Mouse (Mus musculus) kidney, adult 2 months (tissue): Measurements from ENCODE around the gene Cyp2d9. TPM values are rescaled to one million over a fixed set of nuclear protein-coding genes. Genes with fewer than 3 reads are reported as not detected.

Source experiments
- DNase-seq: peaks from one replicate; pipeline ENCODE4 v3.0.0; 2021
- H3K27ac ChIP-seq: fragments of 200-500 bp; 2 replicates; pipeline ENCODE4 v1.5.1; 2012; ENCODE audit warnings: low read depth, low read length, control low read depth, inconsistent platforms; ENCODE audit not compliant: insufficient read depth
- H3K27me3 ChIP-seq: fragments of 200-500 bp; replicated peaks from 2 replicates; pipeline ENCODE4 v1.6.1; 2012; ENCODE audit warnings: mild to moderate bottlenecking, moderate library complexity, low read length, inconsistent platforms; ENCODE audit not compliant: control insufficient read depth, insufficient read depth
- H3K36me3 ChIP-seq: fragments of 200-500 bp; 2 replicates; pipeline ENCODE4 v1.6.1; 2012; ENCODE audit warnings: mild to moderate bottlenecking, moderate library complexity, low read length, inconsistent platforms; ENCODE audit not compliant: control insufficient read depth, insufficient read depth
- H3K4me1 ChIP-seq: fragments of 200-500 bp; 2 replicates; pipeline ENCODE4 v1.6.1; 2011; ENCODE audit warnings: low read length; ENCODE audit not compliant: control insufficient read depth, insufficient read depth
- H3K4me3 ChIP-seq: fragments of 200-500 bp; 2 replicates; pipeline ENCODE4 v1.5.1; 2011; ENCODE audit warnings: mild to moderate bottlenecking, low read depth, low read length, control low read depth; ENCODE audit not compliant: insufficient read depth
- CTCF ChIP-seq: fragments of 200-500 bp; conservative IDR thresholded peaks from 2 replicates; pipeline ENCODE4 v1.5.1; 2011; ENCODE audit warnings: low read depth, mild to moderate bottlenecking, control low read depth, low read length, moderate library complexity, mixed read lengths; ENCODE audit not compliant: insufficient read depth, insufficient read length
- POLR2A ChIP-seq: fragments of 200-500 bp; IDR thresholded peaks from one replicate; pipeline ENCODE4 v1.6.1; 2011; ENCODE audit warnings: low read depth, low read length, control low read depth
- WGBS: fragments of 180-500 bp; shearing (Covaris S2); methylation state at CpG from one replicate; pipeline ENCODE4 v1.1.7; 2018; 5-methylcytosine and 5-hydroxymethylcytosine counted together
- polyA plus RNA-seq: library from polyadenylated mRNA; depleted of rRNA; stranded (reverse); fragments of >200 nt; gene quantifications from 2 replicates; pipeline ENCODE4 v1.2.3, GENCODE M21; 2012

The Cyp2d9 gene
- polyA plus RNA-seq, 1 experiment = 29.6 TPM

DNA sequence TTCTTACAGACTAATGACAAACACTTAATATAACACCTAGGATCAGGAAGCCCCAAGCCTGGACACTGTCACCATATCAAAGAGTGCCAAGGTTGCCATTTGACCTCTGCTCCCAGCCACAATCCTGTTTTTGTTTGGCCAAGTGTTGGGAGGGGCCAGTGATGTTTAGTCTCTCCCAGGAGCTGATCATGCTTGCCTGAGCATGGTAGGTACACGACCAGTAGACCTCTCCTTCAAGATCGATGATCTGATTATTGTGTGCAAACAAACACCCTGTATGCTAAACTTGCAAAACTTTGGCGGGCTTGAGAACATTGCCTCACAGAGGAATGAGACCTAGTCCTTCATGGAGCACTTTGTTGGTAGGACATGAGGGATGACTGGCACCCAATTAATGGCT is 9.8 kb upstream of the Cyp2d9 start:
- H3K27me3 ChIP-seq = no peaks in the 10 kb centered on the region
- no peaks in the 10 kb centered on the region for H3K36me3 ChIP-seq
- no peak overlapping the region for H3K27ac ChIP-seq
- no peaks in the 10 kb centered on the region for H3K4me1 ChIP-seq
- DNase-seq = no peak
- WGBS = 66% methylated on average over 3 of the region's 3 CpGs
- TF ChIP-seq CTCF (no peak), POLR2A (no peak)
- H3K4me3 ChIP-seq = no peak overlapping the region

DNA sequence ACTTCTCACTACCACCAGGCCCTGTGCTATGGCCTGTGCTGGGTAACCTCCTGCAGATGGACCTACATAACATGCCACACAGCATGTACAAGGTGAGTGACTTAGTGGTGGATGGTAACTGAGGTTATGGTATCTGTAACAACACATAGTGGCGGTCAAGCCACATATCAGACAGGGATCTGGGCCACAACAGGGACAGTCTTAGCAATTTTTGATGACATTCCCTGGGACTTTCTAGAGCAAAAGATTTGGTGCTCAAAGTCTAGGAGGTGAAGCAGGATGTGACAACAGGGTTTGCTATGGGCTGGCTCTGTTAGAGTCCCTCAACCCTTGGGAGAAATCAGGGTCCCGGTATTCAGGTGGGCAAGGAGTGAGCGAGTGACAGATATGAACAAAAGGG is 384 bp downstream of the Cyp2d9 start:
- Histone ChIP-seq H3K36me3 (no peaks in the 10 kb centered on the region), H3K4me1 (no peaks in the 10 kb centered on the region), H3K4me3 (no peak overlapping the region), H3K27ac (no peak overlapping the region), H3K27me3 (no peaks in the 10 kb centered on the region)
- no peak for DNase-seq
- 96% methylated on average over 3 of the region's 3 CpGs for WGBS
- TF ChIP-seq POLR2A (no peak), CTCF (no peak)

DNA sequence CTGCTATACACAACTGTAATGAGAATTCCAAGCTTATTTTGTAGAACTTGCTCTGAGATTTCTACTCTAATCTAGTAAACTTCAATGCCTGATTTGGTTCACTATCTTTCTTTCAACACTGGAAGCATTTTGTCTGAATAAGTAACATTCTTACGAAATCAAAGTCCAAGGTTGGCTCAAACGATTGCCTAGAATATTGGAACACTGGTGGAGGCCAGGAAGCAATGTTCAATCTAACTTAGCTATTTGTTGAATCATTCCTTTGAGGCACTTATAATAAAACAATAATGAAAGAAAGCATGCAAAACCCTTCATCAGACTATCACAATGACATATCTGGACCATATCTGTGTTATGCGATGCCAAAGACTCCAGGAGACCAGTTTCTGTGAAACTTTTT is 1.3 kb downstream of the Cyp2d9 start:
- H3K27me3 ChIP-seq = no peaks in the 10 kb centered on the region
- 67% methylated on average over 3 of the region's 3 CpGs for WGBS
- no peak for TF ChIP-seq POLR2A
- TF ChIP-seq CTCF = no peak
- no peak overlapping the region for H3K4me3 ChIP-seq
- H3K4me1 ChIP-seq = no peaks in the 10 kb centered on the region
- DNase-seq = no peak
- no peaks in the 10 kb centered on the region for H3K36me3 ChIP-seq
- no peak overlapping the region for H3K27ac ChIP-seq

DNA sequence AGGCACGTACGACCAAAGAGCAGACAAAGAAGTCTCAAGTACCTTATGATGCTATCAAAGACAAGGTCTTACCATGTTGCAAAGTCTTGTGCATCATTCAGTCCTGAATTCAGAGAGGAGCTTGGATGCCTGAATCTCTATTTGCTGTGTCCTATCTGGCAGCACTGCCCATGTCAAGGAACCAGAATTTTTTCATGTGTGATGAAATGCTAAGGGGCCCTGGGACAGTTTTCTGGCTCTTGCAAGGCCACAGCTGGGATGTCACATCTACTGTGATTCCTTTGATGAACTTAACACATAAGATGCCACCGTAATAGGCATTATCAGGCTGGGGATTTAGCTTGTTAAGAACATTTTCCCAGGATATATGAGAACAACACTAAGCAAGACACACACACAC is 1.8 kb downstream of the Cyp2d9 start:
- H3K36me3 ChIP-seq = no peaks in the 10 kb centered on the region
- H3K27ac ChIP-seq = no peak overlapping the region
- DNase-seq = no peak
- no peak overlapping the region for H3K4me3 ChIP-seq
- H3K4me1 ChIP-seq = no peaks in the 10 kb centered on the region
- WGBS = 68% methylated on average over 3 of the region's 3 CpGs
- H3K27me3 ChIP-seq = no peaks in the 10 kb centered on the region
- no peak for TF ChIP-seq CTCF
- no peak for TF ChIP-seq POLR2A

DNA sequence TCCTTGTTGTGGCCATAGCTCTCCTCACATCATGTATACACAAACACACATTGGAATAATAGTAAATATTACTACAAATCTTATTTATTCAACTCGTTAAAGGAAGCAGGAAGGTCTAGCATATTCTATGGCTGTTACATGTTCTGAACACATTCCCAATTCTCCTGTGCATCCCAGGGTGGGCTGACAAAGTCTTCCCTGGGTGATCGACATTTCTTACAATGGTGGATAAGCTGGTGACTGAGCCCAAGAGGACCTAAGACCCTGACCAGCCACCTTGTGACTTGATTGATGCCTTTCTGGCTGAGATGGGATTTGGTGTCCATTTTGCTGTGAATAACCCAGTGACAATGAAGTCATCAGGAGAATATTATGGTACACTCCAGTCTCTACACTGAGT is 2.4 kb downstream of the Cyp2d9 start:
- no peak for DNase-seq
- no peaks in the 10 kb centered on the region for H3K36me3 ChIP-seq
- WGBS = 90% methylated on average over 2 of the region's 2 CpGs
- H3K27ac ChIP-seq = no peak overlapping the region
- TF ChIP-seq CTCF (no peak), POLR2A (no peak)
- H3K27me3 ChIP-seq = no peaks in the 10 kb centered on the region
- no peaks in the 10 kb centered on the region for H3K4me1 ChIP-seq
- H3K4me3 ChIP-seq = no peak overlapping the region

DNA sequence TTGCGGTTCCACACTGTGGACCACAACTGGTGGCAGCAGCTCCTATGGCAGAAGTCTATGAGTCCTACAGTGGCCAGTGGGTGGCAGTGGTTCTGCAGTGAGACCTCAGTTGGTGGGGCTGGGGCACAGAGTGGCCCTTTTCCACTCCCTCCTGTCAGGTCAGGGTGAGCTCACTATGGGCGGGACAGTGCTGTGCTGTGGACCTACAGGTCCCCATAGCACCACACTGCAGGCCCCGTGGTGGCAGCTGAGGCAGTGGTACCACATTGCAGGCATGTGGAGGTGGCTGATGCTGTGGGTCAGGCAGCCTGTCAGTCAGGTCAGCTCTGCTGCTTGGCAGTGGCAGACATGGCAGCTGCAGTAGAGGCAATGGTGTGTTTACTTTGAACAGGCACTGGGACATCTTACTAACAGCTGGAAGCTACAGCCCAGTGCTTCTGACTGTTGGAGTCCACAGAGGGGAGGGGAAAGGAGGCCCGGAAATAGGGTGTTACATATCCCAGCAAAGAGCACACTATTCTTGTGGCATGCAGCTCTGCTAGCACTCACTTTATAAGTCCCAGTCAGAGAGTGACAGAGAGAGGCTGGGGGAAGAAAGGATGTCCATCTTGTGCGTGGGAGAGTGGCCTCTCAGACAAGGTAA is 4.9 kb downstream of the Cyp2d9 start:
- peak; percentile 63 for TF ChIP-seq CTCF
- TF ChIP-seq POLR2A = no peak
- WGBS = 56% methylated on average over 5 of the region's 5 CpGs
- peak; percentile 42 for DNase-seq
- Histone ChIP-seq H3K27me3 (no peaks in the 10 kb centered on the region), H3K36me3 (no peaks in the 10 kb centered on the region), H3K27ac (no peak overlapping the region), H3K4me1 (no peaks in the 10 kb centered on the region), H3K4me3 (no peak overlapping the region)

DNA sequence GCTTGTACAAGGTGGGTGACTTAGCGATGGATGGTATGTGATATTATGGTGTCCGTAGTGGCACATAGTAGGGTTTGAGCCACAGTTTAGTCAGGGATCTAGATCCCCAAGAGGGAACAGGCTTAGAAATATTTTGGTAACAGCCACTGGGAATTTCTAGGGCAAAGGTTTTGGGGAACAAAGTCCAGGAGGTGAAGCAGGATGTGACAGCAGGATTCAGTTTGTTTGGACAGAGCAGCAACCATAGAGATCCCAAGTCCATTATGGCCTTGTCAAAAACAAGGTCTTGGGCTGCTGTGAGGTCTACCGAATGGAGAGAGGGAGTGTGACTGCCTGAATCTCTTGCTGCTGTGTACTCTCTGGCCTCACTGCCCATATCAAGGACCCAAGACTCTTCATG is 10.4 kb downstream of the Cyp2d9 start:
- TF ChIP-seq CTCF (no peak), POLR2A (no peak)
- WGBS = 89% methylated on average over 3 of the region's 3 CpGs
- Histone ChIP-seq H3K27me3 (no peaks in the 10 kb centered on the region), H3K27ac (no peak overlapping the region), H3K4me3 (no peak overlapping the region), H3K4me1 (no peaks in the 10 kb centered on the region; the same call in 1 of the 2 replicates), H3K36me3 (no peaks in the 10 kb centered on the region)
- DNase-seq = peak; percentile 65
